Mouse (Mus musculus) spleen, adult 2 months (tissue): ENCODE measurements at regions not wholly inside any gene's neighbourhood (a gene's known extent, or its start where the extent isn't known, plus 50 kb on each side); places are given as distances from the start of the nearest gene placed in this dataset.

Source experiments
- CTCF ChIP-seq: fragments of 200-500 bp; IDR thresholded peaks from 2 replicates; pipeline ENCODE4 v1.5.1; 2011; ENCODE audit warnings: mild to moderate bottlenecking, inconsistent platforms; ENCODE audit not compliant: insufficient read depth, insufficient read length, insufficient replicate concordance; ENCODE audit errors: extremely low read depth
- POLR2A ChIP-seq: fragments of 200-500 bp; IDR thresholded peaks from 2 replicates; pipeline ENCODE4 v1.6.1; 2011; ENCODE audit warnings: low read depth, low read length, inconsistent platforms

- TF ChIP-seq CTCF: no peak
- no peak for TF ChIP-seq POLR2A
Measured at GRCm38 (mm10) chr15:24972020-24972419, 441.5 kb downstream of the Basp1 start.
